Mouse (Mus musculus) left cerebral cortex, adult 6 months (tissue): Measurements from ENCODE around the gene Uso1. TPM values are rescaled to one million over a fixed set of nuclear protein-coding genes. Genes with fewer than 3 reads are reported as not detected.

ENCODE experiments used
- long read RNA-seq, 2 experiments: library from polyadenylated mRNA; unstranded; transcript quantifications; one replicate each; pipeline ENCODE4 v2.0.0; 2019 to 2020
- polyA plus RNA-seq: library from polyadenylated mRNA; unstranded; fragments of <200 nt; fragmentation: Nextera tagmentation; gene quantifications from 2 replicates; pipeline ENCODE4 v1.2.3, GENCODE M21; 2021

Uso1 gene
- polyA plus RNA-seq = 16.7 and 16.8 TPM in 2 replicates
- long read RNA-seq, experiment 1, partial matches to known transcripts = 36 of 51 reads
- long read RNA-seq, experiment 1, other reads (novel, unspliced or antisense) = 11 of 51 reads
- long read RNA-seq, experiment 2, partial matches to known transcripts = 21 of 24 reads
- long read RNA-seq, experiment 2, other reads (novel, unspliced or antisense) = 3 of 24 reads

GRCm38 (mm10) chr5:92137239-92138046 is at the start of gene Uso1:
Gene Uso1, plus strand, starts transcription at chr5:92137938.

GRCm38 (mm10) chr5:92215308-92215707 is 77.6 kb downstream of the Uso1 start, which contains the start of gene U90926:
Gene U90926, minus strand, starts transcription at chr5:92215408.

Other genes starting within 250 kb of the Uso1 start
- 33.8 and 40.9 TPM in 2 replicates for gene Rchy1, start 174.9 kb upstream of the Uso1 start, polyA plus RNA-seq
- not detected in 2 replicates for gene Odaph, start 150.5 kb upstream of the Uso1 start, polyA plus RNA-seq
- 12.5 and 17.3 TPM in 2 replicates for gene Cdkl2, start 94.1 kb upstream of the Uso1 start, polyA plus RNA-seq
- 197 and 234 TPM in 2 replicates for gene G3bp2, start 54.2 kb upstream of the Uso1 start, polyA plus RNA-seq
- gene U90926, start 77.5 kb downstream of the Uso1 start, polyA plus RNA-seq = not detected in 2 replicates
- gene Ppef2, start 118.3 kb downstream of the Uso1 start, polyA plus RNA-seq = 0.19 and 1.1 TPM in 2 replicates
- 30.6 and 35.2 TPM in 2 replicates for gene Naaa, start 140.2 kb downstream of the Uso1 start, polyA plus RNA-seq
- gene Sdad1, start 172.5 kb downstream of the Uso1 start, polyA plus RNA-seq = 7.0 and 8.5 TPM in 2 replicates
- gene Cxcl9, start 190.1 kb downstream of the Uso1 start, polyA plus RNA-seq = not detected in 2 replicates
- gene Art3, start 193.9 kb downstream of the Uso1 start, polyA plus RNA-seq = 6.0 and 7.2 TPM in 2 replicates
- 0.43 and 1.0 TPM in 2 replicates for gene Cxcl10, start 211.0 kb downstream of the Uso1 start, polyA plus RNA-seq